Mouse (Mus musculus) forebrain, embryonic 14.5 days (tissue): Measurements from ENCODE around the gene Eif4e2. TPM values are rescaled to one million over a fixed set of nuclear protein-coding genes. Genes with fewer than 3 reads are reported as not detected.

ENCODE experiments used
- ATAC-seq: fragments of 200-750 bp; cut with Nextera tagmentation; 2 replicates; pipeline ENCODE4 v1.8.0; 2017; ENCODE audit warnings: mild to moderate bottlenecking, moderate library complexity
- DNase-seq: peaks from one replicate; pipeline ENCODE4 v3.0.0-alpha.2; 2015; ENCODE audit warnings: low spot score
- H3K27ac ChIP-seq: fragments of 300-500 bp; sonication (generic); 2 replicates; pipeline ENCODE4 v1.5.1; 2014; ENCODE audit warnings: low read depth, mild to moderate bottlenecking, control low read depth, low read length, moderate library complexity
- H3K27me3 ChIP-seq: fragments of 300-500 bp; sonication (generic); replicated peaks from 2 replicates; pipeline ENCODE4 v1.6.1; 2014; ENCODE audit warnings: low read length, control low read depth, mixed read lengths; ENCODE audit not compliant: control insufficient read depth, insufficient read depth
- H3K36me3 ChIP-seq: fragments of 300-500 bp; sonication (generic); 2 replicates; pipeline ENCODE4 v1.6.1; 2014; ENCODE audit warnings: low read length, control low read depth; ENCODE audit not compliant: control insufficient read depth, insufficient read depth
- H3K4me1 ChIP-seq: fragments of 300-500 bp; sonication (generic); 2 replicates; pipeline ENCODE4 v1.6.1; 2014; ENCODE audit warnings: antibody characterized with exemption, low read length, control low read depth; ENCODE audit not compliant: control insufficient read depth, insufficient read depth
- H3K4me2 ChIP-seq: fragments of 300-500 bp; sonication (generic); 2 replicates; pipeline ENCODE4 v1.6.1; 2014; ENCODE audit warnings: mild to moderate bottlenecking, control low read depth, low read length
- H3K4me3 ChIP-seq: fragments of 300-500 bp; sonication (generic); 2 replicates; pipeline ENCODE4 v1.5.1; 2014; ENCODE audit warnings: low read depth, low read length, control low read depth
- H3K9ac ChIP-seq: fragments of 300-500 bp; sonication (generic); 2 replicates; pipeline ENCODE4 v1.6.1; 2014; ENCODE audit warnings: mild to moderate bottlenecking, low read length, control low read depth, moderate library complexity
- H3K9me3 ChIP-seq: fragments of 300-500 bp; sonication (generic); replicated peaks from 2 replicates; pipeline ENCODE4 v1.6.1; 2016; ENCODE audit warnings: low read length, control low read depth, mixed read lengths; ENCODE audit not compliant: control insufficient read depth
- WGBS: fragments of 180-500 bp; shearing (Covaris S2); extraction: QIAGEN DNeasy Blood & Tissue Kit; methylation state at CpG from one replicate; pipeline ENCODE4 v1.1.7; 2014; 5-methylcytosine and 5-hydroxymethylcytosine counted together
- polyA plus RNA-seq: library from polyadenylated mRNA; unstranded; fragments of >200 nt; fragmentation: Nextera tagmentation; extraction: Ambion mirVana; gene quantifications from 2 replicates; pipeline ENCODE4 v1.2.1, GENCODE M21; 2014

Eif4e2 gene
- polyA plus RNA-seq, 1 experiment from 2014 or later, result 61.9 TPM

DNA sequence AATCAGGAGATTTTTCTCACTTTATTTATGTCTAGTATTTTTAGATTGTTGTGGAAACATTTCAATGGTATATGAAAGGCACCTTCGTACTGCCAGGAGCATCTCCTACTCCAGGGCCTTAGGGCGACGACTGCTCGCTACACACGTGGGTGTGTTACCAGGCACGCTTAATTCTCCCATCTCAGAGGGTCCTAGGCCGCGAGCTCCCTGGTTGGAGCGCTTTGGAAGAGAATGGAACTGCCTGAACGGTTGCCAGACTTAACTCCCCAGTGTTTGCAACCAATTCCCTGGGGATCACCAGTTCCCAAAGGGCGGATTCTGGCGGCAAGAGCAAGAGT is 50.1 kb downstream of the Eif4e2 start:
- DNase-seq (peak; percentile 54), ATAC-seq (peak; percentile 43)
- Histone ChIP-seq H3K4me1 (peaks cover 9% of the 10 kb centered on the region), H3K4me3 (peak overlapping the region; percentile 49), H3K36me3 (no peaks in the 10 kb centered on the region), H3K9me3 (no peaks in the 10 kb centered on the region), H3K27me3 (peaks cover 37% of the 10 kb centered on the region), H3K9ac (peak overlapping the region; percentile 62; the same call in 1 of the 2 replicates), H3K27ac (no peak overlapping the region), H3K4me2 (peak overlapping the region; percentile 99)
- WGBS, result 2% methylated on average over 12 of the region's 12 CpGs

DNA sequence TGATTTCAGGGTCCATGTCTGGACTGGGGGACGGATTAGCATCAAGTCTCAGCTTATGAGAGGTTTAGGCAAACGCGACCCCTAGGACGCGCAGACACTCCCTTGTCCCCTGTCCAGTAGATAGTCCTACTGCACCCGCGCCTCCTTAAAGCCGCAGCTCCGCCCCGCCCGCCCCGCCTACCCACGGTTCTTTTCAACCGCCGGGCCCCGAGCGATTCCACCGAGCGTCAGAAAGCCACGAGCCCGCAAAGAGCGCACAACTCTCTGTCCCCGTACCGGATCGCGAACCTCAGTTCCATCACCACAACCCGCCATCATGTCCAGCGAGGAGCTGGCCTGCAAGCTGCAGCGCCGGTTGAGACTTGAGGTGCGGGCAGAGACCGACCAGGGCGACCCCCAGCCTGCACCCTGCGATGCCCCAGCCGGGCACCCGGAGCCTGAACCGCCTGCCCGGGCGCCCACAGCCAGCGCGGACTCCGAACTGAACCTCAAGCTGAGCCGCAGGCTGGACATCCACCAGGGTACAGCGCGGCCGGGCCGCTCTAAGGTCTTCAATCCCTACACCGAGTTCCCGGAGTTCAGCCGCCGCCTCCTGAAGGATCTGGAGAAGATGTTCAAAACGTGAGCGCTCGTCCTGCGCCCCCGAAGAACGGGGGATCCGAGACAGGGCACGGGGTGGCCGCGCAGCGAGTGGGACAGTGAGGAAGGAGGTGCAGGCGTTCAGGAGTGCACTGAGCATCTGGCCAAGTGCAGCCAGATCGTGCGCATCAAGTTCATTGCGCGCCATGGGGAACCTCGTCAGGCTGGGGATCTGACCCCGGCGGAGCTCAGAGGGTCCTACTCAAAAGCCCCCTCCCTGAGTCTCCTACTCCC is 50.7 kb downstream of the Eif4e2 start, which contains the start of gene Efhd1:
TSS of gene Efhd1 (plus strand) at position 230 of the 873 bp plus-strand sequence.
- under 1% methylated on average over 70 of the region's 70 CpGs for WGBS
- Histone ChIP-seq H3K27ac (no peak within 1 kb of the TSS), H3K36me3 (no peaks in the 10 kb centered on the region), H3K9ac (peak within 1 kb of the TSS; percentile 62), H3K9me3 (no peaks in the 10 kb centered on the region), H3K4me2 (peak within 1 kb of the TSS; percentile 99), H3K4me1 (peaks cover 9% of the 10 kb centered on the region), H3K4me3 (peak within 1 kb of the TSS; percentile 49), H3K27me3 (peaks cover 37% of the 10 kb centered on the region)
- ATAC-seq (peak; percentile 59), DNase-seq (peak; percentile 38)

- no peak overlapping the region for H3K27ac ChIP-seq
- peaks cover 11% of the 10 kb centered on the region for H3K4me1 ChIP-seq
- DNase-seq (no peak), ATAC-seq (no peak)
- peak overlapping the region; percentile 62; the same call in 1 of the 2 replicates for H3K9ac ChIP-seq
- WGBS, result under 1% methylated on average over 13 of the region's 13 CpGs
- H3K4me2 ChIP-seq, result peak overlapping the region; percentile 99
- peaks cover 37% of the 10 kb centered on the region for H3K27me3 ChIP-seq
- H3K36me3 ChIP-seq, result no peaks in the 10 kb centered on the region
- H3K9me3 ChIP-seq, result no peaks in the 10 kb centered on the region
- peak overlapping the region; percentile 49 for H3K4me3 ChIP-seq
Observed at GRCm38 (mm10) chr1:87265200-87265599, 51.5 kb downstream of the Eif4e2 start.

DNA sequence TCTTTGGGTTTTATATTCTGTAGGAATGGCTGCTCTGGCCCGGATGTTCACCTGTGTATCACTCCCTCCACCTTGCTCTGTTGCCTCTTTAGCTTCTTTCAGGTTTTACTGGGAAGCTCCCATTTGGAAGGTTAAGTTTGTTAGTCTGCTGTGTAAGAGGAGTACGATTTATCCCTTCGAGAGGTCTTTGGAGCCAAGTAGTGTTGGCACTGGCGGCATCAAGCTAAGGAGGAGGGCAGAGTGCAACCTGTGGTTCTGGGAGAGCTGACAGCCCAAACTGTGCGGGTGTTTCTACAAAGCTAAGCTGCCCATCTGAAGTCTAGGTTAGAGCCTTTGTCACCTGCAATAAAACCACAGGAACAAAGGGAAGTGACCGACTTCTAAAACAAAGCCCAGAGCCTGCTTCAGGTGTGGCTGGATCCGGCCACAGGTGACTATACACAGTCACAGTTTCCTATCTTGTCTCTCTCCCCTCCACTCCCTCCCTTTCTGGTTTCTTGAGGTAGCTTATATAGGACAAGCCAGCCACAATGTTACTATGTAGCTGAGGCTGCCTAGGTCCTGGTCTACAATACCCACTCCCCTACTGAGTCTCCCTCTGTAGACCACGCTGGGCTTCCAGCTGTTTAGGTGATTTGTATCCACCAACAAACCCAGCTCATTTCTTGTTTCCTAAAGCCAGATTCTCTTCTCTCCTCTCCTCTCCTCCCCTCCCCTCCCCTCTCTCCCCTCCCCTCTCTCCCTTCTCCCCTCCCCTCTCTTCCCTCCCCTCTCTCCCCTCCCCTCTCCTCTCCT is 52.8 kb downstream of the Eif4e2 start:
- no peaks in the 10 kb centered on the region for H3K9me3 ChIP-seq
- H3K4me3 ChIP-seq, result no peak overlapping the region
- H3K4me2 ChIP-seq, result no peak overlapping the region
- H3K27me3 ChIP-seq, result peaks cover 37% of the 10 kb centered on the region
- no peak for DNase-seq
- ATAC-seq, result no peak
- WGBS, result 35% methylated on average over 8 of the region's 8 CpGs
- no peaks in the 10 kb centered on the region for H3K36me3 ChIP-seq
- no peak overlapping the region for H3K27ac ChIP-seq
- H3K9ac ChIP-seq, result no peak overlapping the region
- peaks cover 12% of the 10 kb centered on the region for H3K4me1 ChIP-seq

GRCm38 (mm10) chr1:87270204-87270603 is 56.5 kb downstream of the Eif4e2 start:
- ATAC-seq, result no peak
- no peaks in the 10 kb centered on the region for H3K9me3 ChIP-seq
- H3K4me1 ChIP-seq, result peaks cover 3% of the 10 kb centered on the region; the same call in 1 of the 2 replicates
- no peaks in the 10 kb centered on the region for H3K36me3 ChIP-seq
- H3K27ac ChIP-seq, result no peak overlapping the region
- 19% methylated on average over 3 of the region's 3 CpGs for WGBS
- H3K4me3 ChIP-seq, result no peak overlapping the region
- DNase-seq, result peak; percentile 57
- no peak overlapping the region for H3K4me2 ChIP-seq
- no peak overlapping the region for H3K9ac ChIP-seq
- H3K27me3 ChIP-seq, result peaks cover 19% of the 10 kb centered on the region

- 0 out of 2 replicates have a peak overlapping the region, but pooled peaks have one; percentile 18 for H3K27ac ChIP-seq
- no peak overlapping the region for H3K4me2 ChIP-seq
- no peak overlapping the region for H3K4me3 ChIP-seq
- H3K4me1 ChIP-seq, result peaks cover 3% of the 10 kb centered on the region; the same call in 1 of the 2 replicates
- no peaks in the 10 kb centered on the region for H3K9me3 ChIP-seq
- no peak overlapping the region for H3K9ac ChIP-seq
- no peaks in the 10 kb centered on the region for H3K36me3 ChIP-seq
- DNase-seq (peak; percentile 43), ATAC-seq (no peak)
- peaks cover 17% of the 10 kb centered on the region for H3K27me3 ChIP-seq
- 10% methylated on average over 18 of the region's 20 CpGs for WGBS
Observed at GRCm38 (mm10) chr1:87270641-87271467, 57.1 kb downstream of the Eif4e2 start.

- Histone ChIP-seq H3K27me3 (peaks cover 10% of the 10 kb centered on the region), H3K4me1 (peaks cover 3% of the 10 kb centered on the region; the same call in 1 of the 2 replicates), H3K27ac (no peak overlapping the region), H3K4me3 (no peak overlapping the region), H3K4me2 (no peak overlapping the region), H3K36me3 (no peaks in the 10 kb centered on the region), H3K9ac (no peak overlapping the region), H3K9me3 (no peaks in the 10 kb centered on the region)
- 86% methylated on average over 1 of the region's 1 CpGs for WGBS
- ATAC-seq (no peak), DNase-seq (no peak)
Observed at GRCm38 (mm10) chr1:87271596-87271995, 57.9 kb downstream of the Eif4e2 start.

DNA sequence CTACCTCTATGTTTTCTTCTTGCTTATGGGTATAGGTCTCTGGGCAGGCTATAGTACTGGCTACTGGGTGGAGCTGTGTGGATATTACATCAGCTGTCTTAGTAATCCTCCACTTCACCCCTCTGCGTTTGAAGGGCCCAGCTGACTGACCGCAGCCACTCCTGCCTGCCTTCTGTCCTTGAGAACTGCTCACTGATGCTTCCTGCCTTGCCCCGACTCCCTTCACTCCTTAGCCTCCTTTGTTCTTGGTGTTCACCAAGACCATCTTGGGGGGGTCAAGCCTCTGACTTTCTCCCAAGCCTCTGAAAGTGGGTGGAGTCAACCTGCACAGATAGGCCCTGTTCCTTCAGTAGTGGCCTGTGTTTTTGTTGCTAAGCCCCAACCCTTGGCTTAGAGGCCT is 58.7 kb downstream of the Eif4e2 start:
- H3K9ac ChIP-seq, result no peak overlapping the region
- H3K4me2 ChIP-seq, result no peak overlapping the region
- H3K27ac ChIP-seq, result no peak overlapping the region
- H3K4me3 ChIP-seq, result no peak overlapping the region
- no peaks in the 10 kb centered on the region for H3K36me3 ChIP-seq
- 68% methylated on average over 3 of the region's 3 CpGs for WGBS
- H3K27me3 ChIP-seq, result peaks cover 5% of the 10 kb centered on the region
- no peaks in the 10 kb centered on the region for H3K9me3 ChIP-seq
- ATAC-seq (no peak), DNase-seq (no peak)
- peaks cover 3% of the 10 kb centered on the region; the same call in 1 of the 2 replicates for H3K4me1 ChIP-seq
